Mouse (Mus musculus): ENCODE measurements around the gene Adamts2.

The Adamts2 gene

GRCm38 (mm10) chr11:50672866-50673265, 71.0 kb downstream of the Adamts2 start:
- no peaks in the 10 kb centered on the region for H3K36me3 ChIP-seq (ENCODE audit: control insufficient read depth, insufficient read depth, low read length, poor library complexity, severe bottlenecking)
- no peaks in the 10 kb centered on the region for H3K27me3 ChIP-seq (ENCODE audit: control insufficient read depth, insufficient read depth, low read length, poor library complexity, severe bottlenecking)
- DNase-seq (ENCODE audit: low read depth, low spot score) = no peak

GRCm38 (mm10) chr11:50673525-50674250, 71.8 kb downstream of the Adamts2 start:
- no peaks in the 10 kb centered on the region for H3K27me3 ChIP-seq (ENCODE audit: control insufficient read depth, insufficient read depth, low read length, poor library complexity, severe bottlenecking)
- no peaks in the 10 kb centered on the region for H3K36me3 ChIP-seq (ENCODE audit: control insufficient read depth, insufficient read depth, low read length, poor library complexity, severe bottlenecking)
- no peak for DNase-seq (ENCODE audit: low read depth, low spot score)

GRCm38 (mm10) chr11:50674390-50674789, 72.5 kb downstream of the Adamts2 start:
- Histone ChIP-seq H3K27me3 (ENCODE audit: control insufficient read depth, insufficient read depth, low read length, poor library complexity, severe bottlenecking) (no peaks in the 10 kb centered on the region), H3K36me3 (ENCODE audit: control insufficient read depth, insufficient read depth, low read length, poor library complexity, severe bottlenecking) (no peaks in the 10 kb centered on the region)
- no peak for DNase-seq (ENCODE audit: low read depth, low spot score)

GRCm38 (mm10) chr11:50678650-50679049, 76.8 kb downstream of the Adamts2 start:
- H3K36me3 ChIP-seq (ENCODE audit: control insufficient read depth, insufficient read depth, low read length, poor library complexity, severe bottlenecking) = no peaks in the 10 kb centered on the region
- DNase-seq (ENCODE audit: low read depth, low spot score) = no peak
- no peaks in the 10 kb centered on the region for H3K27me3 ChIP-seq (ENCODE audit: control insufficient read depth, insufficient read depth, low read length, poor library complexity, severe bottlenecking)

- Histone ChIP-seq H3K36me3 (ENCODE audit: control insufficient read depth, insufficient read depth, low read length, poor library complexity, severe bottlenecking) (no peaks in the 10 kb centered on the region), H3K27me3 (ENCODE audit: control insufficient read depth, insufficient read depth, low read length, poor library complexity, severe bottlenecking) (no peaks in the 10 kb centered on the region)
- DNase-seq (ENCODE audit: low read depth, low spot score) = no peak
Measured at GRCm38 (mm10) chr11:50681940-50682339, 80.1 kb downstream of the Adamts2 start.

- no peak for DNase-seq (ENCODE audit: low read depth, low spot score)
- Histone ChIP-seq H3K36me3 (ENCODE audit: control insufficient read depth, insufficient read depth, low read length, poor library complexity, severe bottlenecking) (no peaks in the 10 kb centered on the region), H3K27me3 (ENCODE audit: control insufficient read depth, insufficient read depth, low read length, poor library complexity, severe bottlenecking) (no peaks in the 10 kb centered on the region)
Measured at GRCm38 (mm10) chr11:50683821-50684220, 81.9 kb downstream of the Adamts2 start.

- no peaks in the 10 kb centered on the region for H3K36me3 ChIP-seq (ENCODE audit: control insufficient read depth, insufficient read depth, low read length, poor library complexity, severe bottlenecking)
- DNase-seq (ENCODE audit: low read depth, low spot score) = peak; percentile 1
- no peaks in the 10 kb centered on the region for H3K27me3 ChIP-seq (ENCODE audit: control insufficient read depth, insufficient read depth, low read length, poor library complexity, severe bottlenecking)
Measured at GRCm38 (mm10) chr11:50688584-50688983, 86.7 kb downstream of the Adamts2 start.

- Histone ChIP-seq H3K36me3 (ENCODE audit: control insufficient read depth, insufficient read depth, low read length, poor library complexity, severe bottlenecking) (no peaks in the 10 kb centered on the region), H3K27me3 (ENCODE audit: control insufficient read depth, insufficient read depth, low read length, poor library complexity, severe bottlenecking) (no peaks in the 10 kb centered on the region)
- no peak for DNase-seq (ENCODE audit: low read depth, low spot score)
Measured at GRCm38 (mm10) chr11:50689672-50690071, 87.8 kb downstream of the Adamts2 start.

- Histone ChIP-seq H3K36me3 (ENCODE audit: control insufficient read depth, insufficient read depth, low read length, poor library complexity, severe bottlenecking) (no peaks in the 10 kb centered on the region), H3K27me3 (ENCODE audit: control insufficient read depth, insufficient read depth, low read length, poor library complexity, severe bottlenecking) (no peaks in the 10 kb centered on the region; the same call in 1 of the 2 replicates)
- DNase-seq (ENCODE audit: low read depth, low spot score) = no peak
Measured at GRCm38 (mm10) chr11:50699971-50700370, 98.1 kb downstream of the Adamts2 start.

GRCm38 (mm10) chr11:50700496-50700895, 98.6 kb downstream of the Adamts2 start:
- Histone ChIP-seq H3K27me3 (ENCODE audit: control insufficient read depth, insufficient read depth, low read length, poor library complexity, severe bottlenecking) (no peaks in the 10 kb centered on the region; the same call in 1 of the 2 replicates), H3K36me3 (ENCODE audit: control insufficient read depth, insufficient read depth, low read length, poor library complexity, severe bottlenecking) (no peaks in the 10 kb centered on the region)
- DNase-seq (ENCODE audit: low read depth, low spot score) = no peak

- no peaks in the 10 kb centered on the region for H3K27me3 ChIP-seq (ENCODE audit: control insufficient read depth, insufficient read depth, low read length, poor library complexity, severe bottlenecking)
- no peak for DNase-seq (ENCODE audit: low read depth, low spot score)
- no peaks in the 10 kb centered on the region for H3K36me3 ChIP-seq (ENCODE audit: control insufficient read depth, insufficient read depth, low read length, poor library complexity, severe bottlenecking)
Measured at GRCm38 (mm10) chr11:50703397-50703796, 101.5 kb downstream of the Adamts2 start.

- no peaks in the 10 kb centered on the region for H3K36me3 ChIP-seq (ENCODE audit: control insufficient read depth, insufficient read depth, low read length, poor library complexity, severe bottlenecking)
- DNase-seq (ENCODE audit: low read depth, low spot score) = no peak
Measured at GRCm38 (mm10) chr11:50704511-50704910, 102.6 kb downstream of the Adamts2 start.

GRCm38 (mm10) chr11:50707259-50707658, 105.4 kb downstream of the Adamts2 start:
- Histone ChIP-seq H3K36me3 (ENCODE audit: control insufficient read depth, insufficient read depth, low read length, poor library complexity, severe bottlenecking) (no peaks in the 10 kb centered on the region), H3K27me3 (ENCODE audit: control insufficient read depth, insufficient read depth, low read length, poor library complexity, severe bottlenecking) (no peaks in the 10 kb centered on the region)
- no peak for DNase-seq (ENCODE audit: low read depth, low spot score)

More at GRCm38 (mm10) chr11:50704511-50704910, 102.6 kb downstream of the Adamts2 start:
- no peaks in the 10 kb centered on the region for H3K27me3 ChIP-seq (ENCODE audit: control insufficient read depth, insufficient read depth, low read length, poor library complexity, severe bottlenecking)

- Histone ChIP-seq H3K36me3 (ENCODE audit: control insufficient read depth, insufficient read depth, low read length, poor library complexity, severe bottlenecking) (no peaks in the 10 kb centered on the region), H3K27me3 (ENCODE audit: control insufficient read depth, insufficient read depth, low read length, poor library complexity, severe bottlenecking) (no peaks in the 10 kb centered on the region)
- no peak for DNase-seq (ENCODE audit: low read depth, low spot score)
Measured at GRCm38 (mm10) chr11:50713610-50714202, 111.8 kb downstream of the Adamts2 start.

- Histone ChIP-seq H3K27me3 (ENCODE audit: control insufficient read depth, insufficient read depth, low read length, poor library complexity, severe bottlenecking) (no peaks in the 10 kb centered on the region), H3K36me3 (ENCODE audit: control insufficient read depth, insufficient read depth, low read length, poor library complexity, severe bottlenecking) (no peaks in the 10 kb centered on the region)
- no peak for DNase-seq (ENCODE audit: low read depth, low spot score)
Measured at GRCm38 (mm10) chr11:50715091-50715490, 113.2 kb downstream of the Adamts2 start.

Measured in splenic B cell, adult 2 months (primary cell).